Mouse (Mus musculus): Measurements from ENCODE around the gene Slc44a2.
A peak's percentile ranks its signal among the peaks of the same experiment; 100 is the strongest.
"Not testable (repeated sequence)": the region's sequence is repeated elsewhere in the genome, so short reads cannot be mapped to it uniquely, and the experiment has no call there.

Slc44a2 gene

DNA sequence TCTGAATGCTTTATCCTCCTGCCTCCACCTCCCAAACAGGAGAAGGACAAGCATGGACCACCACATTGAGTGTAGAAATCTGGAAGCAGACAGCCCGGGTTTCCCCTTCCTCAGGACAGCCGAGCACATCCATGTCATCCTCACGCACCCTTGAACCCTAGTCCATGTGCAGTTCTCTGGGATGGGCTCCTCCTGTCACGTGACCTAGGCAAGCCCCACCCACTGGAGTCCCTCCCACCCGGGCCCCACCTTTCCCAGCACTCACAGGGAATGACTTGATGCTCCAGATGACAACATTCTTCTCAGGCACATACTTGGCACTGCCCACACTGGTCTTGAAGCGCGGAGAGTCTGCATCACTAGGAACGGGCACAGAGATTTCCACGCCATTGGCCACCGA lies 21.5 kb upstream of the Slc44a2 start:
- DNase-seq (ENCODE audit: low read depth, low spot score) = no peak

DNA sequence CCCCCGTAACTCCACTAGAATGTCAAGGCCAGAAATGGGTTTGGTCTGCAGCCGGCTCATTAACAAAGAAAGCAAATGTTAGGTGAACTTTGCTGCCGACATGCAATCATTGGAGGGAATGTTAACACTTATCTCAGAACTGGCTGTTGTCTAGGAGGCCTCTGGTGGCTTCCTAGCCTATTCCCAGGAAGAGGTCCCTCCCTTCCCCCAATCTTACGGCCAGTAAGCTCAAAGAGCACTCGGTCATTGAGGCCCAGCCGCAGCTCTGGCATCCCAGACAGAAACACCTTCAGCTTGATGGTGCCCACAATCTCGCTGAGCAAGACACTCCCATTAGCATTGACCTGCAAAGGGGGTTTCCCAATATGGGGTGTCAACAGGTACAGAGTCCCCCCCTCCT lies 15.4 kb upstream of the Slc44a2 start:
- DNase-seq (ENCODE audit: low read depth, low spot score) = no peak

DNA sequence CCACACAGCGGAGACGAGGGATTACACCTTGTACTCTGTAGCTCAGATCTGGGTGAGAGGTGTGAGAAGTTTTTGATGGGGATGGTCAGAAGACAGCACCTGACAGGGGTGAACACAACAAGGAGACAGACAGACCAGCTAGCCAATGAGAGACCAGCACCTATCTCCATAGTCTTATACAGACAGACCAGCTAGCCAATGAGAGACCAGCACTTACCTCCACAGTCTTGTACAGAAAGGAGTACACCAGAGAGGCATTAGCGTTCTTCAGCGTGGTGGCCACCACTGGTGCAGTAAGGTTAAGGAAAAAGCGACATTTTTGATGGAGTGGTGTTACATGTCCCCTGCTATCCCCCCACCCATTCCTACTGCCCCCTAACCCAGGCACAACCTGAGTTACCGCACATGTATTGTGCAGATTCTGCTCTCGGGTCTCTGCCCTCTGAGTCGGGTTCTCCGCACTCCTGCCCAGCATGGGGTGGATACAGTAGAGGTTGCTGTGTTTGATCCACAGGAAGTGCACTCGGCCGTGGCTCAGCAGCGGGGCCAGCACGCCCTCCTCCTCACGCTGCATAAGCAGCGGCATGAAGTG lies 11.3 kb upstream of the Slc44a2 start:
- peak; percentile 44 for DNase-seq (ENCODE audit: low read depth, low spot score)

DNA sequence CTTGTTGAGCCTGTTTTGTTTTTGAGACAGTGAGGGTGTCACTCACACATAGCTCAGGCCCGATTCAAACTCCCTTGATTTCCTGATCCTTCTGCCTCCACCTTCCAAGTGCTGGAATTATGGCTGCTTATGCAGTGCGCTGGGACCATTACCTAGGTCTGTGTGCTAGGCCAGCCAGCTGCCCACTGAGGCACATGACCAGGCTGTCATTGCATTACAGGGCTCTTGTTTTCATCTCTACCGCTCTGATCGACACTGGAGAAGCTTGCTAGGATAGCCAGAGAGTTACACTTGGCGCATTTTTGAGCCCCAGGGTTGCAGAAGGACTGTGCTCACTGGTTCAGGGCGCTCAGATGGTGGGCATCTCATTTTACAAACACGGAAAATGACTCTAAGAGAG lies 8.8 kb upstream of the Slc44a2 start:
- no peak for DNase-seq (ENCODE audit: low read depth, low spot score)

DNA sequence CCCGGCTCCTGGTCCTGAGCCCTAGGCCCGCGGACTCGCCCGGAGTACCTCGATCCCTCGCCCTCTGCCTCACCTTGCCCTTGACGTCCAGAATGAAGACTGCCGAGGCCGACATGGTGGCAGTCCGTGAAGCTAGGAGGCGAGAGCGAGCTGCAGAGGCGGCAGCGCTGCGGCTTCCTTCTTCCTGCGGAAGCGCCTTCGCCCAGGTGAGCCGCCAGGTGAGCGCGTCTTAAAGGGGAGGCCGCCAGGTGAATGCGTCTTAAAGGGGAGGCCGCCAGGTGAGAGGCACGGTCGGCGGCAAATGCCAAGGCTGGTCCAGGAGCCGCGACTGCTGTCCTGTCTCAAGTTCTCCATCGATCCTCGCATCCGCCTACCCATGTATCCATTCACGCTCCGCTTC lies 8.4 kb upstream of the Slc44a2 start, which contains the start of gene Ap1m2:
Gene Ap1m2 (minus strand): TSS at position 204 of the 400 bp plus-strand sequence.
- DNase-seq (ENCODE audit: low read depth, low spot score) = no peak

DNA sequence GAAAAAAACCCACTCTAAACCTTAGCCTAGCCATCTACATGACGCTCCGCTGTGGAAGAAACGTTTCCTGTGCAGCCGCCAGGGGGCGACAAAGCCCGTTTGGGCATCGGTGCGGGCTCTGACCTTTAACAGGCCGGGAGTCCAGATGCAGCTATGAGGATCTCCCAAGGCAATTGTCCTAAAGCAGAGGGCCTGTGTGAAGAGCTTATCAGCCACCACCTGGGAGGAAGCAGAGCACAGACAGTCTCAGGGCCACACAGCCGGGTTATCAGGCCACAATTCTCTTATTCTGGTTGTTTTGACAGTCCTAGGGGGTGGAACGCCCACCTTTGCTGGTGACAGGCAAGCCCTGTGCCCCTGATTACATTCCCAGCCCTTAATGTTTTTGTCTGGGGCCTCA lies 7.1 kb upstream of the Slc44a2 start:
- DNase-seq (ENCODE audit: low read depth, low spot score) = peak; percentile 92

DNA sequence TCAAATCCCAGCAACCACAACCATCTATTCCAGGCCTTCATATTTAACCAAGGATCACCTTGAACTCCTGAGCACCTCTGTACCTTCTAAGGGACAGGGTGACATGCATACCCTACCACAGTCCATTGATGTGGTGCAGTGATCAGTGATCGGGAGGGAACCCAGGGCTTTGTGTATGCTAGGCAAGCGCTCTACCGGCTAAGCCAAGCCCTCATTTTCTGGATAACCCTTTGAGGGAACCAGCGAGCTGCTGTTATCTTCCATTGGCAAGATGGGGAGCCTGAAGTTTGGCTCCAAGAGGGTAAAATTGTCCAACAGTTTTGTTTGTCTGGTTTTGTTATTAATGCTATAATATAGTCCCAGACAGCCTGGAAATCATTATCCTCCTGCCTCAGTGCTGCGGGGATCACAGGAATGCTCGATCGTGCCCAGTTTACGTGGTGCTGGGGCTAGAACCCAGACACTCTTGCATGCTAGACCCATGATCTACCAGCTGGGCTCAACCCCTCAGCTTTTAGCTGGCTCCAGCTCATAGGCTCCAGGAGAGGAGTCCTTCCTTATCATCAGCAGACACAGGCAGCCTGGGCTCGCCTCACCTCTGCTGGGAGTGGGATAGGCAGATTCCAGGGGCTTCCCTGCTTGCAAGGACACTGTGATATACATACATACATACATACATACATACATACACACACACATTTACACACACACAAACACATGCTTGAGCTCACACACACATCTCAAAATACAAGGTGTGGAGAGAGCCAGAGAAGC lies 5.9 kb upstream of the Slc44a2 start:
- DNase-seq (ENCODE audit: low read depth, low spot score) = no peak

DNA sequence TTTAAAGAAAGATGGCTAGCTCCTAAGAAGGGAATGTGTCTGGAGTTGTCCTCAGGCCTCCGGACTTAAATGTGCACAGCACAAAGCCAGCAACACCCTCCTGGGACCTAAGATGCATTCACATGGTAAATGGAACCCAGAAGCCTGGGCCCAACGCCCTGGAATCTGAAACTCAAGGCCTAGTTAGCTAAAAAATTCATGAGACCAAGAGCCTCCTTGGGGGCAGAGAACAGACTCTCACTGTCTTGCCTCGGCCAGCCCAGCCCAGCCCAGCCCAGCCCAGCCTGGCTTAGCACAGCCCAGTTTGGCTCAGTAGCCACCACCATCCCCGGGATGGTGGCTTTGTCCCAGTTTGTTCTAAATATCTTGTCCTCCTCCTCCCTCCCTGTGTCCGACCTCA lies 5.1 kb upstream of the Slc44a2 start:
- DNase-seq (ENCODE audit: low read depth, low spot score) = no peak

DNA sequence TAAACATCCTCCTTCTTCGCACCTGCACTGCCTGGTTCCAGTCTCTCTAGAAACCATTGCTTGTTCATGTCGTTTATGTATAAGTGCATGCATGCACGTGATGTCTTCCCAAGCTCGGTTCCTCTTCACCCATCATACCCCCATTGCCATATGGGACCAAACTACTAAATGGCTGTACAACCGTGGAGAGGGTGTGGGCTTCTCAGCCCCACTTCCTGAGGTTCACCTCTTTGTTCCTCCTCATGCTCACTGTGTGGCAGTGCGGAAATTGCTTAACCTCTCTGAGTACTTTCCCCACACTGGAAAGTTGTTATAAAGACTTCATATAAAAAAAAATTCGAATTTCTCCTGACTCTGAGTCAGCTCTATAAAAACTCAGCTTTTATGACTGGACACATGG lies 3.8 kb upstream of the Slc44a2 start:
- DNase-seq (ENCODE audit: low read depth, low spot score) = no peak

DNA sequence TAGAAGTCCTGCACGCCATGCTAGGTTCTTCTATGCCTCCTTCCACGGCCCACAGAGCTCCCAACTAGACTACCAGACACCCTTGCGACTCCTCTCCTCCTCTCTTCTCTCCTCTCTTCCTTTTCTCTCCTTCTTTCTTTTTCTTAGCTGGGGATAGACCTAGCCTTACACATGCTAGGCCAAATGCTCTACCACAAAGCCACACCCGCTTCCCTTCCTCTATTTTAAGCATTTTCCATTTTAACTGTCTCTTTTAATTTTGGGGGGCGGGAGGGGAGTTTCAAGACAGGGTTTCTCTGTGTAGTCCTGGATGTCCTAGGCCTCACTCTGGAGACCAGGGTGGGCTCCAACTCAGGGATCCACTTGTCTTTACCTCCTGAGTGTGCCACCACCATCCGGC lies 1.7 kb upstream of the Slc44a2 start:
- no peak for DNase-seq (ENCODE audit: low read depth, low spot score)

DNA sequence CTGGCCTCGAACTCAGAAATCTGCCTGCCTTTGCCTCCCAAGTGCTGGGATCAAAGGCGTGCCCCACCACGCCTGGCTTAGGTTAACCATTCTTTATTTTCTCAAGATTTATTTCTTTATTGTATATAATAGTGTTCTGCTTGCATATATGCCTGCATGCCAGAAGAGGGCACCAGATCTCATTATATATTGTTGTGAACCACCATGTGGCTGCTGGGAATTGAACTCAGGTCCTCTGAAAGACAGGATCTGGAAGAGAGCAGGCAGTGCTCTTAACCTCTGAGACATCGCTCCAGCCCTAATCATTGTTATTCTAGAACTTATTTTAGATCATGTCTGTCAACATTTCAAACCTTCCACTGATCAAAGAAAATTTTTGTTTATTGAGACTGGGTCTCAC lies 995 bp upstream of the Slc44a2 start:
- no peak for DNase-seq (ENCODE audit: low read depth, low spot score)

DNA sequence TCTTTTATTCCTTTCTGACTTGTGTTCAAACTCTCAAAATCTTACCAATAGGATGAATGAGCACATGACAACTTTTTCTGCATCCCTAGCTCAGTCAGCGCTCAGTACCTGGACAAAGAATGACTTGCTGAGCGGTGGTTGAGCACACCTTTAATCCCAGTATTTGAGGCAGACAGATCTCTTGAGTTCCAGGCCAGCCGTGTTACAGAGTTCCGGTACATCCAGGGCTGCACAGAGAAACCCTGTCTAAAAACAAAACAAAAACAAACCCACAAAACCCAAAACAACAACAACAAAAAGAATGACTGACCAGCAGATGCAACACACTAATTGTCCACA lies 249 bp upstream of the Slc44a2 start:
- DNase-seq (ENCODE audit: low read depth, low spot score) = no peak

DNA sequence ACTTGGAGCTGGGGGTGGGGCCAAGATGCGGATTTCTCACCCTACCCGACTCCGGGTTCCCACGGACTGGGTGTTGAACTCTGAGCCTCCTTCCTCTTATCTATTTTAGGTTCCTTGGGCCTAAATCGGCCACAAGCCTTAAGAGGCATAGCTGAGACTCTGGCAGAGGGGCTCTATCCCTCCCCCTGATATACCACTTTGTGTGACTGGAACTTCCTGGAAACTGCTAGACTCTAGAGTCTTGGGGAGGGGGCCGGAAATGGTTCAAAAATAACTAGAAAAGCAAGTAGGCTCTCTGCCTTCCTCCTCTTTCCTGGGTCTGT lies 976 bp downstream of the Slc44a2 start:
- peak; percentile 32 for DNase-seq (ENCODE audit: low read depth, low spot score)

DNA sequence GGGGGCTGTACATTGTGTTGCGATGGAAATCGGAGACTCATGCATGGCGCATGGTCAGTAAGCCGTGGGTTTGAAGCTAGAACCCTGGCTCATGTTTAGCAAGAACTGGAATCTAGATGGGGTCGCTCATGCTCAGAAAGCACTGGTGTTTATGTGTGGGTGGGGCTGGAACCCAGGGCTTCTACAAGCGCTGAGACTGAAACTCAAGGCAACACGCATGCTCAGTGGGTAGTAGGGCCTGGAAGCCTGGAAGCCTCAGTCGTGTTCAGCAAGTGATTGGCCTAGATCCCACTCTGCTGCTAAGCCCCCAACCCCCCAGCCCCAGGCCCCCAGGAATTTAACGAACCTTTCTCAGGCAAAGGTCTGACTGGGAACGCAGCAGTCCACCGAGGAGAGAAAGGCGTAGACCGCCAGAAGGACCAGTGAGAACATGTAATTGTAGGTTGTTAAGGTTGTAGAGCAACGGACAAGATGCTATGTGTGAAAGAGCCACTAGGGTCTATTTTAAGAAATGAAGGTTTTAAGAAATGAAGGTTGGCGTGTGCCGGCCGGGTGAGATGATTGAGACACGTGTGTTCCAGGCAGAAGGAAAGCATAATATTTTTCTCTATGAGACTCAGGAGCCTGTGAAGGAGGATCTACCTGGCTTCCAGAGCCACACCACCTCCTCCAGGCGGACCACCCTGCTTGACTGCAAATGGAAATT lies 1.9 kb downstream of the Slc44a2 start:
- peak; percentile 70 for DNase-seq (ENCODE audit: low read depth, low spot score)

DNA sequence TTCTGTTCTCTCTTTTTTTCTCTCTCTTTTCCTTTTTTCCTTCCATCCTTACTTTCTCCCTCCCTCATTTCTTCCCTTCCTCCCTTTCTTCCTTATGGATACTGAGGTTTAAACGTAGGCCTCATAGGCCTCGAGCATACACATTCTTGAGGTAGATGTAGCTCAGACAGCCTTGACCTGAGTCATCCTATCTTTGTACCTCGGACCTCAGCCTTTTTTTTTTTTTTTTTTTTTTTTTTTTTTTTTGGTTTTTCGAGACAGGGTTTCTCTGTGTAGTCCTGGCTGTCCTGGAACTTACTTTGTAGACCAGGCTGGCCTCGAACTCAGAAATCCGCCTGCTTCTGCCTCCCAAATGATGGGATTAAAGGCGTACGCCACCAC lies 2.4 kb downstream of the Slc44a2 start:
- not testable (repeated sequence) for DNase-seq (ENCODE audit: low read depth, low spot score)

DNA sequence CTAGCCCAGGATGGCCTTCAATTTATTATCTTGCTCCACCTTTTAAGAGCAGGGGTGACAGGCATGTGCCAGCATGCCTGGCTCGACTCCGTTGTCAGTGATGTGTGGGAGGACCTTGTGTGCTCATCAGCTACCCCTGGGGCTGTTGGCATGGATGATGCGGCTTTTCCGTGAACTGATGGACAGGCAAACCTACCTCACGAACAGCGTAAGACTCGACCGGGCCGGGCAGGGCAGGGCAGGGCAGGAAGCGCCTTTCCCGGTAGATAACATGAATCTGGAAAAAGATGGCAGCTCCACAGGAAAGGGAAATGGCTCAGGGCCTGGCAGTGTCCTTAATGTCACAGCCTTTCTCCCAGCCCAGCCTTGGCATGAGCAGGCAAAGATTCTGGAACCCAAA lies 3.8 kb downstream of the Slc44a2 start:
- peak; percentile 10 for DNase-seq (ENCODE audit: low read depth, low spot score)

DNA sequence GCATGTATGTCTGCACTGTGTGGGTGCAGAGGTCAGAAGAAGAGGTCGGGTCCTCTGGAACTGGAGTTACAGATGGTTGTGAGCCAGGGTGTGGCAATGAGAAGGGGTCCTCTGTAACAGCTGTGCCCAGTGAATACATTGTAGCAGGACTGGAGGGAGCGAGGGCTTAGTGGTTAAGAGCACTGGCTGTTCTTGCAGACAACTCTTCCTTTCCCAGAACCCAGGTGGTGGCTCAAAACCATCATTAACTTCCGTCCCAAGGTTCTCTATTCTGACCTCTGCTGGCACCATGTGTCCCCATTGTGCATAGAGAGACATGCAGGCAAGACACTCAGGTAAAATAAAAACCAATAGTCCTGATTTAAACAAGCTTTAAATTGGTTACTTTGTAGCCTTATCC lies 7.1 kb downstream of the Slc44a2 start:
- peak; percentile 11 for DNase-seq (ENCODE audit: low read depth, low spot score)

DNA sequence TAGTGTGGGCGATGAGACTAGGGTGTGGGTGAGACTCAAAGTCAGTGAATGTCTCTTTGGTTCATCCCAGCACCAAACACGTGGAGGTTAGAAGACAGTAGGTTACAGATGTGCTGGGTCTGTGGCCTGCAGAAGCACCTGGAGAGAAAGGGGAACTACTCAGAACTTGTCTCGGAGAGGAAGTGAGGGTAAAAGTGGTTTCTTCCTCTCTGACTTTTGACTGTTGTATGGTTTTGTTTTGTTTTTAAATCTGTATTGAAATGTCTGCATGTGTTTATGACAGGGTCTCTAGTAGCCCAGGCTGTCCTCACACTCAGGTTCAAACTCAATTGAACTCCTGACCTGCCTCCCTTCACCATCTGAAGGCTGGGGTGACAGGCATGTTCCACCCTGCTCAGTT lies 7.5 kb downstream of the Slc44a2 start:
- peak; percentile 16 for DNase-seq (ENCODE audit: low read depth, low spot score)

DNA sequence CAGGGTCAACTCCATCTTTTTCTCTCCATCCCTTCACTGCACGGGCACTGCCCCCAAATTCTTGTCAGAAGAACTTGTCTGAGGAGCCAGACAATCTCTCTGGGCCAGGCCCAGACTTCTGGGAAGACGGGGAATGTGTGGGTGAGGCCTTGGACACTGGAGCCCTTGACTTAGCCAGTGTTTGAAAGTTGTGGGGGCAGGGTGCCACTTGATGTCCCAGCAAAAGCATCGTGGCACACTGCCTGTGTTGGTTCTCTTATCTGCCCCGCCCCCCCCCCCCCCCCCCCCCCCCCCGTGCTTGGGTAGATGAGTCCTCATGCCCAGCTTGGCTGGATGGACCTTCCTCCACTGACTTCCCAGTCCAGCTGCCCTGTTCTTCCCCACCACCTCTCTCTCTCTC lies 8.5 kb downstream of the Slc44a2 start:
- peak; percentile 14 for DNase-seq (ENCODE audit: low read depth, low spot score)

DNA sequence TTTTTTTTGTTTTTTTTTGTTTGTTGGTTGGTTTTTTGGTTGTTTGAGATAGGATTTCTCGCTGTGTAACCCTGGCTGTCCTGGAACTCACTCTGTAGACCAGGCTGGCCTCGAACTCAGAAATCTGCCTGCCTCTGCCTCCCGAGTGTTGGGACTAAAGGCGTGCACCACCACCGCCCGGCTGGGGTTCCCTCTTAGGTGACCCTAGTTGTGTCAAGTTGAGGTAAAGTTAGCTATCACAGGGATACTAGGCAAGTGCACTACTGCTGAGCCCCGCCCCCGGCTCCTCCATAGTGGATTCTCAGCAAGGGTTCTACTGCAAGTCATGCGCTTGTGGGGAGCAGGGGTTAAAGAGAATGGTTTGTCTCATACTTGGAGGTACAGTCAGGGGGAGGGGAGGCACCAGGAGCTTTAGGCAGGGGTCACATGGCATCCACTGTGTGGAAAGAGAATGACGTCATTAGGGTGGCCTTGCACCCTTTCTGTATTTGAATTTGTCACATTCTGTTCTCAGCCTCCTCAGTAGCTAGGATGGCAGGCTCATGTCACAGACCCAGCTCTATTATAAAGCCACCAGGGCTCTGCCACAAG lies 9.3 kb downstream of the Slc44a2 start:
- no peak for DNase-seq (ENCODE audit: low read depth, low spot score)

DNA sequence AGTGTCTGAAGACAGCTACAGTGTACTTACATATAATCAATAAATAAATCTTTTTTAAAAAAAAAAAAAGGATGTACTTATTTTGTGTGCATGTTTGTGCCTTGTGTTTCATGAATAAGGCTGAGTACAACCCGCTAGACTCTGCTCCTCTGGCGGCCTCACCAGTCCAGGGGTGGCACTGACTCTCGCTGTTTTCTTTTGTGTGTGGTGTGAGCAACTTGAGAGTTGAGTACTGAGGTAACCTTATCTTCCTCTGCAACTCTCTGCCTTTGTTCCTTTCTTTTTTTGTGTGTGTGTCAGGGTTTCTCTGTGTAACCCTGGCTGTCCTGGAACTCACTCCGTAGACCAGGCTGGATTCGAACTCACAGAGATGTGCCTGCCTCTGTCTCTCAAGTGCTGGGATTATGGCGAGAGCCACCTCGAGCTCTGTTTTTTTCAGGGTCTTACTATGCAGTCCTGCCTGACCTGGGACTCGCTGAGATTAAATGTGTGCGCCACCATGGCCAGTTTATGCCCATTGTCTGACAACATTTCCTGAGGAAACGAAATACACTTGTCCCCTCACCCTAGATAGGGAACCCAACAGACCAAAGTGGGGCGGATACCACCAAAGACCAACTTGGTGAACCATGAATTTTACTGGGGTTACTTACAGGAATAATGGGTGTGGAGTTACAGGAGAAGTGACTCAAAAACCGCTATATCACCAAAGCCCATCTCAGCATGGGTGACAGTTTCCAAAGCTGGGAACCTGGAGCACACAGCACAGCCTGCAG lies 11.1 kb downstream of the Slc44a2 start:
- no peak for DNase-seq (ENCODE audit: low read depth, low spot score)
